Mouse (Mus musculus) ES-E14 (cell line): ENCODE measurements around the gene Polr2c. TPM values are rescaled to one million over a fixed set of nuclear protein-coding genes. Genes with fewer than 3 reads are reported as not detected.

ENCODE experiments used
- DNase-seq: peaks from one replicate; pipeline ENCODE4 v3.0.0-alpha.2; 2013; ENCODE audit warnings: low read depth, low spot score
- H3K27ac ChIP-seq: 2 replicates; pipeline ENCODE4 v1.5.1; 2012; ENCODE audit warnings: low read depth, mild to moderate bottlenecking, low read length, moderate library complexity, mixed read lengths; ENCODE audit not compliant: poor library complexity, insufficient read depth, severe bottlenecking
- H3K36me3 ChIP-seq: 2 replicates; pipeline ENCODE4 v1.6.1; 2012; ENCODE audit warnings: mild to moderate bottlenecking, low read length, moderate library complexity, mixed read lengths; ENCODE audit not compliant: control insufficient read depth, poor library complexity, insufficient read depth, severe bottlenecking
- H3K4me1 ChIP-seq, 2 experiments: fragments of 150-350 bp in 1 of 2; sonication (generic) in 1 of 2; 2 replicates each; pipeline ENCODE4 v1.6.1; 2012; ENCODE audit warnings: low read length in 2 of 2, mild to moderate bottlenecking in 1 of 2, mixed read lengths in 1 of 2; ENCODE audit not compliant: control insufficient read depth in 2 of 2, insufficient read depth in 2 of 2, poor library complexity in 1 of 2
- H3K4me3 ChIP-seq, 2 experiments: fragments of 150-350 bp in 1 of 2; sonication (generic) in 1 of 2; 2 replicates each; pipeline ENCODE4 v1.5.1; 2012; ENCODE audit warnings: low read length in 2 of 2, low read depth in 1 of 2, mild to moderate bottlenecking in 1 of 2, mixed read lengths in 1 of 2; ENCODE audit not compliant: insufficient read depth in 1 of 2, poor library complexity in 1 of 2, severe bottlenecking in 1 of 2
- H3K9ac ChIP-seq: 2 replicates; pipeline ENCODE4 v1.6.1; 2012; ENCODE audit warnings: low read depth, mild to moderate bottlenecking, low read length, mixed read lengths; ENCODE audit not compliant: poor library complexity, insufficient read depth, severe bottlenecking
- H3K9me3 ChIP-seq: fragments of 150-350 bp; sonication (generic); 2 replicates; pipeline ENCODE4 v1.6.1; 2012; ENCODE audit warnings: low read depth, mild to moderate bottlenecking, low read length; ENCODE audit not compliant: control insufficient read depth, insufficient read depth
- CHD2 ChIP-seq: IDR thresholded peaks from 2 replicates; pipeline ENCODE4 v1.6.1; 2014; ENCODE audit warnings: mild to moderate bottlenecking, low read depth, low read length, inconsistent platforms
- HCFC1 ChIP-seq: IDR thresholded peaks from 2 replicates; pipeline ENCODE4 v1.6.1; 2012; ENCODE audit warnings: low read length, inconsistent platforms, borderline replicate concordance; ENCODE audit not compliant: insufficient read depth
- MAFK ChIP-seq: IDR thresholded peaks from 2 replicates; pipeline ENCODE4 v1.6.1; 2014; ENCODE audit warnings: mild to moderate bottlenecking, low read depth, low read length, inconsistent platforms; ENCODE audit not compliant: insufficient read depth
- ZC3H11A ChIP-seq: IDR thresholded peaks from 2 replicates; pipeline ENCODE4 v1.6.1; 2012; ENCODE audit warnings: low read depth, mild to moderate bottlenecking, inconsistent platforms, low read length, borderline replicate concordance
- ZNF384 ChIP-seq: IDR thresholded peaks from 2 replicates; pipeline ENCODE4 v1.6.1; 2012; ENCODE audit warnings: low read depth, low read length, inconsistent platforms
- in situ Hi-C, 2 experiments: fragments of 600-800 bp; cut with MboI; formaldehyde crosslinking; loops; one replicate each; pipeline ENCODE4 v1.15.1; 2025; ENCODE audit warnings: low sequenced_read_pairs in 2 of 2, inconsistent platforms in 1 of 2; ENCODE audit not compliant: unreplicated experiment in 2 of 2
- total RNA-seq: library from RNA; depleted of rRNA; stranded (reverse); fragments of 300-350 nt; gene quantifications from 2 replicates; pipeline ENCODE4 v1.2.3, GENCODE M21; 2012

The Polr2c gene
- total RNA-seq, 1 experiment: 119 TPM

GRCm38 (mm10) chr8:94869146-94869545 is 11.9 kb downstream of the Polr2c start:
- Histone ChIP-seq H3K4me1 (peaks cover 0 to 16% of the 10 kb centered on the region in 2 experiments; a peak in 1 of 4 replicates), H3K27ac (no peak overlapping the region), H3K9me3 (no peaks in the 10 kb centered on the region), H3K9ac (no peak overlapping the region), H3K36me3 (peaks cover 23% of the 10 kb centered on the region), H3K4me3 (no peak overlapping the region)
- no peak for TF ChIP-seq MAFK
- TF ChIP-seq CHD2: no peak
- TF ChIP-seq ZC3H11A: no peak
- TF ChIP-seq ZNF384: no peak
- TF ChIP-seq HCFC1: no peak
- DNase-seq: no peak
- in situ Hi-C loops: no loop called here

GRCm38 (mm10) chr8:94870003-94870402 is 12.8 kb downstream of the Polr2c start:
- H3K27ac ChIP-seq: no peak overlapping the region
- no peak overlapping the region for H3K9ac ChIP-seq
- H3K4me1 ChIP-seq: peaks cover 2 to 18% of the 10 kb centered on the region in 2 experiments; a peak in 2 of 4 replicates

GRCm38 (mm10) chr8:94870474-94871107 is 13.3 kb downstream of the Polr2c start:
- no peak overlapping the region for H3K9ac ChIP-seq
- DNase-seq: no peak
- H3K27ac ChIP-seq: no peak overlapping the region
- H3K9me3 ChIP-seq: no peaks in the 10 kb centered on the region
- TF ChIP-seq CHD2: no peak
- TF ChIP-seq ZC3H11A: no peak
- no peak for TF ChIP-seq HCFC1
- no peak for TF ChIP-seq ZNF384
- TF ChIP-seq MAFK: no peak
- H3K36me3 ChIP-seq: peaks cover 9% of the 10 kb centered on the region
- H3K4me1 ChIP-seq: peaks cover 3 to 16% of the 10 kb centered on the region in 2 experiments; a peak in 2 of 4 replicates
- peak overlapping the region in 1 of 2 experiments; percentile 35; a peak in 3 of 4 replicates for H3K4me3 ChIP-seq
- in situ Hi-C loops: no loop called here

More at GRCm38 (mm10) chr8:94870003-94870402, 12.8 kb downstream of the Polr2c start:
- DNase-seq: no peak
- Histone ChIP-seq H3K36me3 (peaks cover 15% of the 10 kb centered on the region), H3K4me3 (no peak overlapping the region), H3K9me3 (no peaks in the 10 kb centered on the region)
- in situ Hi-C loops: no loop called here
- no peak for TF ChIP-seq ZC3H11A
- TF ChIP-seq MAFK: no peak
- TF ChIP-seq CHD2: no peak
- no peak for TF ChIP-seq HCFC1
- TF ChIP-seq ZNF384: no peak

- no peak overlapping the region for H3K27ac ChIP-seq
- peaks cover 6% of the 10 kb centered on the region for H3K36me3 ChIP-seq
- no peaks in the 10 kb centered on the region for H3K9me3 ChIP-seq
- H3K9ac ChIP-seq: no peak overlapping the region
- TF ChIP-seq ZC3H11A (no peak), CHD2 (no peak), MAFK (no peak), ZNF384 (no peak), HCFC1 (no peak)
- in situ Hi-C loops: no loop called here
- H3K4me3 ChIP-seq: peak overlapping the region in 1 of 2 experiments; percentile 35; a peak in 3 of 4 replicates
- peaks cover 5 to 16% of the 10 kb centered on the region in 2 experiments; a peak in 2 of 4 replicates for H3K4me1 ChIP-seq
- no peak for DNase-seq
Measured at GRCm38 (mm10) chr8:94871108-94871894, 14.1 kb downstream of the Polr2c start.

- DNase-seq: no peak
- TF ChIP-seq HCFC1 (no peak), CHD2 (no peak), ZNF384 (no peak), MAFK (no peak), ZC3H11A (no peak)
- Histone ChIP-seq H3K4me3 (no peak overlapping the region), H3K36me3 (no peaks in the 10 kb centered on the region), H3K27ac (no peak overlapping the region), H3K9me3 (no peaks in the 10 kb centered on the region), H3K9ac (no peak overlapping the region), H3K4me1 (peaks cover 5 to 20% of the 10 kb centered on the region in 2 experiments; a peak in 2 of 4 replicates)
- in situ Hi-C loops: no loop called here
Measured at GRCm38 (mm10) chr8:94872156-94872555, 14.9 kb downstream of the Polr2c start.
